Mouse (Mus musculus) spleen, adult 2 months (tissue): ENCODE measurements around the gene Gm4969.

Experiments
- CTCF ChIP-seq: fragments of 200-500 bp; IDR thresholded peaks from 2 replicates; pipeline ENCODE4 v1.5.1; 2011; ENCODE audit warnings: mild to moderate bottlenecking, inconsistent platforms; ENCODE audit not compliant: insufficient read depth, insufficient read length, insufficient replicate concordance; ENCODE audit errors: extremely low read depth
- POLR2A ChIP-seq: fragments of 200-500 bp; IDR thresholded peaks from 2 replicates; pipeline ENCODE4 v1.6.1; 2011; ENCODE audit warnings: low read depth, low read length, inconsistent platforms

GRCm38 (mm10) chr7:19073504-19073903 lies 44.7 kb downstream of the Gm4969 start:
- TF ChIP-seq POLR2A: no peak
- 0 out of 2 replicates have a peak, but pooled peaks have one; percentile 10 for TF ChIP-seq CTCF
